Mouse (Mus musculus): ENCODE measurements at regions not wholly inside any gene's neighbourhood (a gene's known extent, or its start where the extent isn't known, plus 50 kb on each side); places are given as distances from the start of the nearest gene placed in this dataset.

DNA sequence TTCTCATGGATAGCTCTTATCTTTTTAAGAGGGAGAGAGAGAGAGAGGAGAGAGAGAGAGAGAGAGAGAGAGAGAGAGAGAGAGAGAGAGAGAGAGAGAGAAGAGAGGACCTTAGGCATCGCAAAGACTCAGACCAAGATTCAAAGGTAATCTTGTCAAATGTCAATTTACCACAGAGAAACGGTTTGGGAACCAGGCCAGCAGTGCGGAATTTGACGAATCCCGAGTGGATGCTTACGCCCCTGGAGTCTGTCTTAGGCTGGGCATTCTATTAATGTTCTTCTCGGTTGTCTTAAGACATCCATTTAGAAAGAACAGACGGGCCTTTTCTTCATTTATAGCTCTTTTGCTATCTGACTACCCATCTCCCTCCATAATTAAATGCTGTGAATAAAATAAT, 404.4 kb upstream of the Gm765 start:
- no peaks in the 10 kb centered on the region for H3K4me1 ChIP-seq (replicated peaks; ENCODE audit: control insufficient read depth, insufficient read depth, low read length)
- no peak overlapping the region for H3K4me3 ChIP-seq (ENCODE audit: low read depth, low read length)
- no peak overlapping the region for H3K9ac ChIP-seq (ENCODE audit: low read depth, low read length)
- no peak overlapping the region; the same call in 1 of the 2 replicates for H3K4me2 ChIP-seq (replicated peaks; ENCODE audit: low read depth)
- WGBS = 56% methylated on average over 8 of the region's 8 CpGs
- no peaks in the 10 kb centered on the region for H3K27me3 ChIP-seq (replicated peaks; ENCODE audit: control insufficient read depth, insufficient read depth, low read length)
- no peak for ATAC-seq
- no peak for TF ChIP-seq CTCF (IDR thresholded peaks at IDR 0.05; ENCODE audit: low read depth)
- no peak overlapping the region for H3K27ac ChIP-seq (ENCODE audit: low read depth, low read length)
- no peaks in the 10 kb centered on the region for H3K36me3 ChIP-seq (ENCODE audit: control insufficient read depth, insufficient read depth)
- no peaks in the 10 kb centered on the region for H3K9me3 ChIP-seq (ENCODE audit: control insufficient read depth)

DNA sequence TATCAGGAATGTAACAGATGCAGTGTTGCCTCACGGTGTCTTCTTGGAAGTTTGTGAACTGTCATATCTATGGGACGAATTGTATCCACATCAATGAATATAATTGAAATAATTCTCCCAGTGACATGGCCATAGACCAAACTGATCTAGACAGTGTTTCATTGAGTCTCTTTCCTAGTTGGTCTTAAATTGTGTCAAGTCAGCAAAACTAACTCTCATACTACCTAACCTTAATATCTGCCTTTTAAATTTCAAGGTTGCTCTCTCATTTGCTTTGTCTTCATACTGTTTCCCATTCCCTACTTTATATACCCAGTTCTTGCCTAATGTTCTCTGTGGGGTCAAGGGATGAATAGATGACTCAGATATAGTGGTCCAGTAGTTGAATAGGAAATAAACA, 397.9 kb upstream of the Gm765 start:
- H3K9ac ChIP-seq (ENCODE audit: low read depth, low read length) = no peak overlapping the region
- ATAC-seq = no peak
- no peaks in the 10 kb centered on the region for H3K9me3 ChIP-seq (ENCODE audit: control insufficient read depth)
- WGBS = 92% methylated on average over 2 of the region's 2 CpGs
- no peak overlapping the region for H3K4me3 ChIP-seq (ENCODE audit: low read depth, low read length)
- no peak overlapping the region for H3K27ac ChIP-seq (ENCODE audit: low read depth, low read length)
- TF ChIP-seq CTCF (IDR thresholded peaks at IDR 0.05; ENCODE audit: low read depth) = no peak
- H3K4me1 ChIP-seq (replicated peaks; ENCODE audit: control insufficient read depth, insufficient read depth, low read length) = no peaks in the 10 kb centered on the region
- H3K27me3 ChIP-seq (replicated peaks; ENCODE audit: control insufficient read depth, insufficient read depth, low read length) = no peaks in the 10 kb centered on the region
- no peaks in the 10 kb centered on the region for H3K36me3 ChIP-seq (ENCODE audit: control insufficient read depth, insufficient read depth)
- no peak overlapping the region for H3K4me2 ChIP-seq (replicated peaks; ENCODE audit: low read depth)

DNA sequence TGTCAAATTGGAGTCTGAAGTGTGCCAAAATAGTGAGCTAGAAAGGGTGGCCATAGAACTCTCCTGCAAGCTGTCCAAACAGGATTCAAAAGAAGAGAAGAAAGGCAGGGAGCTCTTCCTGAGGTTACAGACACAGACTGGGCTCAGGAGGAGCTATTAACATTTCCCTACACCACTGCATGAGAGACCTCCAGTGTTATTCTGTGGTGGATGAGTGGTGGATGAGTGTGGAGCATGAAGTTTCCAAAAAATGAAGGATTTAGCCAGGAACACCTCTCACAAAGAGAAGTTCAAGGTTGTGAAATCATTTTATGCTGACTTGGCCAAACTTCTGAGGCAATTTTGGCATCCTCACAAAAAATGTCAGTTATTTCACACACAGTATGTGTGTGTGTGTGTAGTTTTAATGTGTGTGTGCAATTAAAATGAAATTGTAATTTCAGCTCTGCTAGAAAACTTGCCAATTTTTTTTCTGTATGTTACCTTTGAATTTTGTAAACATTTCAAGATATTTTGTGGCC, 388.5 kb upstream of the Gm765 start:
- H3K27ac ChIP-seq (ENCODE audit: low read depth, low read length) = no peak overlapping the region
- no peaks in the 10 kb centered on the region for H3K9me3 ChIP-seq (ENCODE audit: control insufficient read depth)
- no peaks in the 10 kb centered on the region for H3K27me3 ChIP-seq (replicated peaks; ENCODE audit: control insufficient read depth, insufficient read depth, low read length)
- H3K9ac ChIP-seq (ENCODE audit: low read depth, low read length) = no peak overlapping the region
- H3K36me3 ChIP-seq (ENCODE audit: control insufficient read depth, insufficient read depth) = no peaks in the 10 kb centered on the region
- H3K4me3 ChIP-seq (ENCODE audit: low read depth, low read length) = no peak overlapping the region
- no peaks in the 10 kb centered on the region for H3K4me1 ChIP-seq (replicated peaks; ENCODE audit: control insufficient read depth, insufficient read depth, low read length)
- ATAC-seq = no peak
- H3K4me2 ChIP-seq (replicated peaks; ENCODE audit: low read depth) = no peak overlapping the region
- no peak for TF ChIP-seq CTCF (IDR thresholded peaks at IDR 0.05; ENCODE audit: low read depth)

- H3K9me3 ChIP-seq (ENCODE audit: control insufficient read depth) = no peaks in the 10 kb centered on the region
- H3K36me3 ChIP-seq (ENCODE audit: control insufficient read depth, insufficient read depth) = no peaks in the 10 kb centered on the region
- 48% methylated on average over 5 of the region's 5 CpGs for WGBS
- no peak overlapping the region for H3K4me3 ChIP-seq (ENCODE audit: low read depth, low read length)
- no peak overlapping the region for H3K9ac ChIP-seq (ENCODE audit: low read depth, low read length)
- no peak overlapping the region for H3K4me2 ChIP-seq (replicated peaks; ENCODE audit: low read depth)
- TF ChIP-seq CTCF (IDR thresholded peaks at IDR 0.05; ENCODE audit: low read depth) = no peak
- no peak overlapping the region for H3K27ac ChIP-seq (ENCODE audit: low read depth, low read length)
- H3K27me3 ChIP-seq (replicated peaks; ENCODE audit: control insufficient read depth, insufficient read depth, low read length) = no peaks in the 10 kb centered on the region
- peak; percentile 77 for ATAC-seq
- no peaks in the 10 kb centered on the region for H3K4me1 ChIP-seq (replicated peaks; ENCODE audit: control insufficient read depth, insufficient read depth, low read length)
Measured at GRCm38 (mm10) chr6:98726605-98727144, 384.1 kb upstream of the Gm765 start.

DNA sequence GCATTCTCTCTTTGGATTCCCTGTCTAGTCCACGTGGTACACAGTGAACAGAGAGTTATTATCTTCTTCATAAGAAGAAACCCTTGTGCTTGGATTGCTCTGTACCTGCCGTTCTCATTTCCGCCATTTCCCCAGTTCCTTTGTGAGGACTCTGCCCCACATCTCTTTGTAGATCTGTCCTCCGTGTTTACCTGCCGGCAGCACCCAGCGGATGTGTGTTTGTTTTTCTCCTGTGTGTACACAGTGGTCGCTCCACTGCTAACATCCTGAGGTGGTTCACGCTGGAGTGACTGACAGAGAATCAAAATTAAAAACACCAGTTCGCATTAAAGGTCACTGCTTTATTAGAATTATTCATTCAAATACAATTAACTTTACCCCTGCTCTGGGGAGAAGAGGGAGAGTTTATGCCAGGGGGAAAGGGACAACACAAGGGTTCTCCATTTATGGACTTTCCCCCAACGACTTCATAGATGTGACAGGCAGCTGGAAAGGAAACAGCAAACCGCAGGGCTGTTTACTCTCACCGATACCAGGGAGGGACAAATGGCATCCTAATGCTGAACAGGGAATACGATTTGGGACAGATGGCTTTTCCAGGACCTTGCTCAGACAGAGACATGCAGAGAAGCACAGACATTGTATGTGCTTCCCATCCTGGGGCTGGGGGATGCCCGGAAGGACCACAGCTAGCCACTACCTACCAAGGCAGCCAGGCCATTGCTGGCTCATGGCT, 362.5 kb upstream of the Gm765 start:
- H3K4me3 ChIP-seq (ENCODE audit: low read depth, low read length) = no peak overlapping the region
- 35% methylated on average over 14 of the region's 14 CpGs for WGBS
- no peak for ATAC-seq

DNA sequence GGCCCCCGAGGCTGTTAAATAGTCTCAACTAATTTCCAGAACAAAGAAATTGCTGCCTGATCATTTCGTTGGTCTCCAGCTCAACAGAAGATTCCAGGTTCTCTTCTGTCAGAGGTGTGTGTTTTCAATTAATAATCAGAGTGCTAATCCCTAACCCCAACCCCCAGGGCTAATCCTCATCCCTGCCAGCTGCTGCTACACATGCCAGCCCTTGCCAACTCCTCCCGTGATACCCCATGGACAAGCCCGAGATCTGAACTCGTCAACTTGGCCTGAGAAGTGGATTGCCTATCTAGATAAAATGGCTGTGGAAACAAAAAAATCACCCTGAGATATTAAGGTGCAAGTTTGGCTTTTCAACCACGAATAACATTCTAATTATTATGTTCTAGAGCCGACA, 355.0 kb upstream of the Gm765 start:
- Histone ChIP-seq H3K4me3 (ENCODE audit: low read depth, low read length) (no peak overlapping the region), H3K9ac (ENCODE audit: low read depth, low read length) (no peak overlapping the region), H3K9me3 (ENCODE audit: control insufficient read depth) (no peaks in the 10 kb centered on the region), H3K36me3 (ENCODE audit: control insufficient read depth, insufficient read depth) (no peaks in the 10 kb centered on the region), H3K27me3 (replicated peaks; ENCODE audit: control insufficient read depth, insufficient read depth, low read length) (no peaks in the 10 kb centered on the region), H3K4me1 (replicated peaks; ENCODE audit: control insufficient read depth, insufficient read depth, low read length) (no peaks in the 10 kb centered on the region), H3K4me2 (replicated peaks; ENCODE audit: low read depth) (no peak overlapping the region), H3K27ac (ENCODE audit: low read depth, low read length) (no peak overlapping the region)
- no peak for ATAC-seq
- no peak for TF ChIP-seq CTCF (IDR thresholded peaks at IDR 0.05; ENCODE audit: low read depth)
- WGBS = 88% methylated on average over 7 of the region's 7 CpGs

More for the DNA sequence above, 362.5 kb upstream of the Gm765 start:
- Histone ChIP-seq H3K36me3 (ENCODE audit: control insufficient read depth, insufficient read depth) (no peaks in the 10 kb centered on the region), H3K9ac (ENCODE audit: low read depth, low read length) (no peak overlapping the region), H3K4me1 (replicated peaks; ENCODE audit: control insufficient read depth, insufficient read depth, low read length) (no peaks in the 10 kb centered on the region), H3K27ac (ENCODE audit: low read depth, low read length) (no peak overlapping the region), H3K9me3 (ENCODE audit: control insufficient read depth) (no peaks in the 10 kb centered on the region), H3K27me3 (replicated peaks; ENCODE audit: control insufficient read depth, insufficient read depth, low read length) (no peaks in the 10 kb centered on the region), H3K4me2 (replicated peaks; ENCODE audit: low read depth) (no peak overlapping the region)
- TF ChIP-seq CTCF (IDR thresholded peaks at IDR 0.05; ENCODE audit: low read depth) = no peak

Measured in intestine, postnatal 0 days (tissue).